Mouse (Mus musculus): ENCODE measurements around the gene Mrpl53. TPM values are rescaled to one million over a fixed set of nuclear protein-coding genes. Genes with fewer than 3 reads are reported as not detected.

Mrpl53 gene
- total and polyA plus RNA-seq, 3 experiments: 52.2 to 74.0 (median 55.5) TPM

DNA sequence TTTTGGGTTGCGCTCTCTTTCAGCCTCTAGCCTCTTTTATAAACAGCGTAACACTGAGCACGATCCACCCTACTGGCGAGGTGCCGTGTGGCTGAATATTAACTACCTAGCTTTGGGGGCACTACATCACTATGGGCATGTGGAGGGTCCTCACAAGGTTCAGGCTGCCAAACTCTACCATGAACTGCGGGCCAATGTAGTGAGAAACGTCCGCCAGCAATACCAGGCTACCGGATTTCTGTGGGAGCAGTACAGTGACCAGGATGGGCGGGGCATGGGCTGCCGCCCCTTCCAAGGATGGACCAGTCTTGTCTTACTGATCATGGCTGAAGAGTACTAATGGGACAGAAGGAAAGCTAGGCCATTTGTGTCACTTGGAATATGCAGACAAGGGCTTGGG is 9.5 kb downstream of the Mrpl53 start:
- Histone ChIP-seq H3K27me3 (replicated peaks) (no peaks in the 10 kb centered on the region), H3K4me1 (ENCODE audit: control insufficient read depth in 1 of 2, insufficient read depth in 2 of 2) (peaks cover 30 to 78% of the 10 kb centered on the region in 2 experiments), H3K9ac (ENCODE audit: insufficient read depth, low read depth) (no peak overlapping the region), H3K36me3 (replicated peaks in 1 of 2; ENCODE audit: control insufficient read depth in 1 of 2, insufficient read depth in 1 of 2, low read length in 1 of 2) (peaks cover 18 to 35% of the 10 kb centered on the region in 2 experiments), H3K79me2 (replicated peaks; ENCODE audit: control insufficient read depth, extremely low read depth, insufficient read depth, poor library complexity, severe bottlenecking) (peaks cover 22% of the 10 kb centered on the region), H3K4me3 (replicated peaks in 1 of 3; ENCODE audit: low read depth in 2 of 3, low read length in 2 of 3, poor library complexity in 1 of 3) (no peak overlapping the region), H3K9me3 (replicated peaks; ENCODE audit: low read length) (no peaks in the 10 kb centered on the region), H3K27ac (ENCODE audit: insufficient read depth, low read depth) (no peak overlapping the region), H3K4me2 (ENCODE audit: insufficient read depth, low read depth, poor library complexity, severe bottlenecking) (no peak overlapping the region)
- TF ChIP-seq ETS1 (conservative IDR thresholded peaks at IDR 0.05; ENCODE audit: low read depth, low read length) (no peak), CHD2 (IDR thresholded peaks at IDR 0.05; ENCODE audit: low read length) (0 out of 2 replicates have a peak, but pooled peaks have one; percentile 16)
- in situ Hi-C loops (cut with MboI; ENCODE audit: low pct_ligation_motif_present, low pct_unique_long_range_greater_than_20kb, low sequenced_read_pairs) (loop anchor here (5.0 kb wide), 1 partner anchor 39 kb away; the partner anchor contains the start of genes 1700003E16Rik and Wdr54), dilution Hi-C loops (cut with MboI; ENCODE audit: extremely low pct_ligation_motif_present, extremely low pct_unique_long_range_greater_than_20kb, low sequenced_read_pairs) (no loop called here)
- no peak for DNase-seq (ENCODE audit: extremely low read depth)

GRCm38 (mm10) chr6:83118825-83119733 is 10.2 kb downstream of the Mrpl53 start:
- peaks cover 29 to 77% of the 10 kb centered on the region in 2 experiments for H3K4me1 ChIP-seq (ENCODE audit: control insufficient read depth in 1 of 2, insufficient read depth in 2 of 2)
- peak; percentile 65 for DNase-seq (ENCODE audit: extremely low read depth)
- H3K79me2 ChIP-seq (replicated peaks; ENCODE audit: control insufficient read depth, extremely low read depth, insufficient read depth, poor library complexity, severe bottlenecking): peaks cover 20% of the 10 kb centered on the region
- peaks cover 18 to 38% of the 10 kb centered on the region in 2 experiments for H3K36me3 ChIP-seq (replicated peaks in 1 of 2; ENCODE audit: control insufficient read depth in 1 of 2, insufficient read depth in 1 of 2, low read length in 1 of 2)
- dilution Hi-C loops (cut with MboI; ENCODE audit: extremely low pct_ligation_motif_present, extremely low pct_unique_long_range_greater_than_20kb, low sequenced_read_pairs): no loop called here
- no peak overlapping the region for H3K4me3 ChIP-seq (replicated peaks in 1 of 3; ENCODE audit: low read depth in 2 of 3, low read length in 2 of 3, poor library complexity in 1 of 3)
- no peak overlapping the region for H3K4me2 ChIP-seq (ENCODE audit: insufficient read depth, low read depth, poor library complexity, severe bottlenecking)
- no peaks in the 10 kb centered on the region for H3K27me3 ChIP-seq (replicated peaks)
- in situ Hi-C loops (cut with MboI; ENCODE audit: low pct_ligation_motif_present, low pct_unique_long_range_greater_than_20kb, low sequenced_read_pairs): loop anchor here (5.0 kb wide), 1 partner anchor 38 kb away; the partner anchor contains the start of genes 1700003E16Rik and Wdr54
- H3K9me3 ChIP-seq (replicated peaks; ENCODE audit: low read length): no peaks in the 10 kb centered on the region
- TF ChIP-seq POLR2A (IDR thresholded peaks at IDR 0.05; ENCODE audit: low read depth, low read length) (0 out of 2 replicates have a peak, but pooled peaks have one; percentile 18), POLR2AphosphoS2 (IDR thresholded peaks at IDR 0.05; ENCODE audit: low read depth, low read length) (peak; percentile 65; the same call in 1 of the 2 replicates), RCOR1 (conservative IDR thresholded peaks at IDR 0.05; ENCODE audit: low read depth, low read length) (no peak)
- no peak overlapping the region for H3K27ac ChIP-seq (ENCODE audit: insufficient read depth, low read depth)
- H3K9ac ChIP-seq (ENCODE audit: insufficient read depth, low read depth): no peak overlapping the region

GRCm38 (mm10) chr6:83119734-83120051 is 10.9 kb downstream of the Mrpl53 start:
- in situ Hi-C loops (cut with MboI; ENCODE audit: low pct_ligation_motif_present, low pct_unique_long_range_greater_than_20kb, low sequenced_read_pairs) (loop anchor here (5.0 kb wide), 1 partner anchor 38 kb away; the partner anchor contains the start of genes 1700003E16Rik and Wdr54), dilution Hi-C loops (cut with MboI; ENCODE audit: extremely low pct_ligation_motif_present, extremely low pct_unique_long_range_greater_than_20kb, low sequenced_read_pairs) (no loop called here)
- peaks cover 18 to 38% of the 10 kb centered on the region in 2 experiments for H3K36me3 ChIP-seq (replicated peaks in 1 of 2; ENCODE audit: control insufficient read depth in 1 of 2, insufficient read depth in 1 of 2, low read length in 1 of 2)
- H3K27me3 ChIP-seq (replicated peaks): no peaks in the 10 kb centered on the region
- no peak overlapping the region for H3K4me2 ChIP-seq (ENCODE audit: insufficient read depth, low read depth, poor library complexity, severe bottlenecking)
- H3K4me1 ChIP-seq (ENCODE audit: control insufficient read depth in 1 of 2, insufficient read depth in 2 of 2): peaks cover 27 to 75% of the 10 kb centered on the region in 2 experiments
- no peak for DNase-seq (ENCODE audit: extremely low read depth)
- H3K4me3 ChIP-seq (replicated peaks in 1 of 3; ENCODE audit: low read depth in 2 of 3, low read length in 2 of 3, poor library complexity in 1 of 3): no peak overlapping the region
- no peak overlapping the region for H3K9ac ChIP-seq (ENCODE audit: insufficient read depth, low read depth)
- no peak overlapping the region for H3K27ac ChIP-seq (ENCODE audit: insufficient read depth, low read depth)
- no peaks in the 10 kb centered on the region for H3K9me3 ChIP-seq (replicated peaks; ENCODE audit: low read length)
- H3K79me2 ChIP-seq (replicated peaks; ENCODE audit: control insufficient read depth, extremely low read depth, insufficient read depth, poor library complexity, severe bottlenecking): peaks cover 14% of the 10 kb centered on the region; the same call in 1 of the 2 replicates
- TF ChIP-seq CHD1 (IDR thresholded peaks at IDR 0.05; ENCODE audit: low read depth, low read length): no peak
- no peak for TF ChIP-seq EP300 (IDR thresholded peaks at IDR 0.05; ENCODE audit: low read length)
- no peak for TF ChIP-seq NELFE (IDR thresholded peaks at IDR 0.05; ENCODE audit: low read depth, low read length)
- TF ChIP-seq MEF2A (IDR thresholded peaks at IDR 0.05; ENCODE audit: borderline replicate concordance, low read depth, low read length): no peak
- TF ChIP-seq ZC3H11A (IDR thresholded peaks at IDR 0.05; ENCODE audit: low read depth, low read length): no peak
- TF ChIP-seq TBP (conservative IDR thresholded peaks at IDR 0.05; ENCODE audit: low read depth, low read length): no peak
- no peak; the same call in 1 of the 2 replicates for TF ChIP-seq POLR2AphosphoS2 (IDR thresholded peaks at IDR 0.05; ENCODE audit: low read depth, low read length)
- TF ChIP-seq POLR2A (IDR thresholded peaks at IDR 0.05; ENCODE audit: low read depth, low read length): no peak; the same call in 1 of the 2 replicates
- TF ChIP-seq ZKSCAN1 (IDR thresholded peaks at IDR 0.05; ENCODE audit: borderline replicate concordance, low read depth, low read length): no peak
- no peak for TF ChIP-seq MAX (IDR thresholded peaks at IDR 0.05; ENCODE audit: low read length)
- no peak for TF ChIP-seq USF2 (conservative IDR thresholded peaks at IDR 0.05; ENCODE audit: low read depth, low read length)
- no peak for TF ChIP-seq ZNF384 (IDR thresholded peaks at IDR 0.05; ENCODE audit: low read depth, low read length)
- no peak for TF ChIP-seq IRF4 (IDR thresholded peaks at IDR 0.05; ENCODE audit: low read depth, low read length)
- no peak for TF ChIP-seq SMC3 (IDR thresholded peaks at IDR 0.05; ENCODE audit: low read depth, low read length)

All from CH12.LX (cell line).